Mouse (Mus musculus) spleen, postnatal 4 days (tissue): ENCODE measurements around the gene Mvb12b.

Experiments
- DNase-seq, 2 experiments: peaks; one replicate each; pipeline ENCODE4 v3.0.0; 2022; ENCODE audit warnings: low spot score in 2 of 2

Mvb12b gene

GRCm38 (mm10) chr2:33853011-33853976 lies 34.5 kb downstream of the Mvb12b start:
- peak; percentile 68 to 81 for DNase-seq

- DNase-seq, result peak in 1 of 2 experiments; percentile 60
Observed at GRCm38 (mm10) chr2:33847196-33847834, 40.4 kb downstream of the Mvb12b start.

GRCm38 (mm10) chr2:33846635-33847034 lies 41.1 kb downstream of the Mvb12b start:
- peak in 1 of 2 experiments; percentile 61 for DNase-seq

- peak; percentile 67 to 80 for DNase-seq
Observed at GRCm38 (mm10) chr2:33843642-33844041, 44.1 kb downstream of the Mvb12b start.

GRCm38 (mm10) chr2:33842983-33843577 lies 44.7 kb downstream of the Mvb12b start:
- DNase-seq, result peak; percentile 82 to 87

GRCm38 (mm10) chr2:33841980-33842379 lies 45.8 kb downstream of the Mvb12b start:
- DNase-seq, result peak in 1 of 2 experiments; percentile 69

GRCm38 (mm10) chr2:33840483-33840882 lies 47.3 kb downstream of the Mvb12b start:
- DNase-seq, result no peak

- DNase-seq, result no peak
Observed at GRCm38 (mm10) chr2:33839252-33839651, 48.5 kb downstream of the Mvb12b start.

GRCm38 (mm10) chr2:33837297-33837696 lies 50.4 kb downstream of the Mvb12b start:
- DNase-seq, result no peak

GRCm38 (mm10) chr2:33836660-33837213 lies 51.0 kb downstream of the Mvb12b start:
- DNase-seq, result no peak

- DNase-seq, result no peak
Observed at GRCm38 (mm10) chr2:33835038-33835437, 52.7 kb downstream of the Mvb12b start.

- DNase-seq, result no peak
Observed at GRCm38 (mm10) chr2:33833902-33834301, 53.8 kb downstream of the Mvb12b start.

GRCm38 (mm10) chr2:33829870-33830269 lies 57.9 kb downstream of the Mvb12b start:
- no peak for DNase-seq

GRCm38 (mm10) chr2:33826777-33827176 lies 61.0 kb downstream of the Mvb12b start:
- no peak for DNase-seq

GRCm38 (mm10) chr2:33824935-33825514 lies 62.7 kb downstream of the Mvb12b start:
- DNase-seq, result peak in 1 of 2 experiments; percentile 64

GRCm38 (mm10) chr2:33821677-33822607 lies 65.8 kb downstream of the Mvb12b start:
- peak; percentile 88 to 96 for DNase-seq

GRCm38 (mm10) chr2:33820450-33820849 lies 67.3 kb downstream of the Mvb12b start:
- DNase-seq, result no peak

- no peak for DNase-seq
Observed at GRCm38 (mm10) chr2:33820037-33820436, 67.7 kb downstream of the Mvb12b start.

GRCm38 (mm10) chr2:33818385-33818784 lies 69.4 kb downstream of the Mvb12b start:
- DNase-seq, result no peak

- DNase-seq, result peak in 1 of 2 experiments; percentile 59
Observed at GRCm38 (mm10) chr2:33817663-33818346, 69.9 kb downstream of the Mvb12b start.
